Mouse (Mus musculus): ENCODE results near the gene Mcm7.

The Mcm7 gene

GRCm38 (mm10) chr5:138155443-138155976, 16.7 kb downstream of the Mcm7 start, which contains the start of gene Zfp113:
Gene Zfp113, minus strand, starts transcription at chr5:138155744.
- DNase-seq, result peak; percentile 91

GRCm38 (mm10) chr5:138154390-138154789, 17.8 kb downstream of the Mcm7 start:
- no peak for DNase-seq

GRCm38 (mm10) chr5:138138585-138138984, 33.6 kb downstream of the Mcm7 start:
- DNase-seq, result no peak

GRCm38 (mm10) chr5:138137935-138138549, 34.2 kb downstream of the Mcm7 start:
- peak; percentile 58 for DNase-seq

- no peak for DNase-seq
These were observed 35.0 kb downstream of the Mcm7 start for GRCm38 (mm10) chr5:138137257-138137656.

- DNase-seq, result peak; percentile 42
These were observed 39.7 kb downstream of the Mcm7 start for GRCm38 (mm10) chr5:138132425-138133064.

- no peak for DNase-seq
These were observed 54.2 kb downstream of the Mcm7 start for GRCm38 (mm10) chr5:138118041-138118440.

- DNase-seq, result no peak
These were observed 54.8 kb downstream of the Mcm7 start for GRCm38 (mm10) chr5:138117199-138118015.

- peak; percentile 94 for DNase-seq
These were observed 55.7 kb downstream of the Mcm7 start, which contains the start of gene Zscan21 for GRCm38 (mm10) chr5:138116255-138117198. Gene Zscan21, plus strand, starts transcription at chr5:138116903.
